Mouse (Mus musculus) layer of hippocampus, postnatal 25 days (tissue): Measurements from ENCODE around the gene Xpr1. TPM values are rescaled to one million over a fixed set of nuclear protein-coding genes. Genes with fewer than 3 reads are reported as not detected.

Experiments
- DNase-seq, 2 experiments: peaks; one replicate each; pipeline ENCODE4 v3.0.0; 2022; ENCODE audit warnings: mixed read lengths in 2 of 2, low spot score in 1 of 2; ENCODE audit errors: extremely low spot score in 1 of 2
- total RNA-seq, 2 experiments: library from RNA; stranded (reverse); gene quantifications; 2 replicates each; pipeline ENCODE4 v1.2.3; 2021

The Xpr1 gene
- total RNA-seq, 2 experiments from 2014 or later, result 82.5 to 91.5 TPM

- DNase-seq, result no peak
Measured at GRCm38 (mm10) chr1:155254309-155254708, 162.9 kb downstream of the Xpr1 start.

DNA sequence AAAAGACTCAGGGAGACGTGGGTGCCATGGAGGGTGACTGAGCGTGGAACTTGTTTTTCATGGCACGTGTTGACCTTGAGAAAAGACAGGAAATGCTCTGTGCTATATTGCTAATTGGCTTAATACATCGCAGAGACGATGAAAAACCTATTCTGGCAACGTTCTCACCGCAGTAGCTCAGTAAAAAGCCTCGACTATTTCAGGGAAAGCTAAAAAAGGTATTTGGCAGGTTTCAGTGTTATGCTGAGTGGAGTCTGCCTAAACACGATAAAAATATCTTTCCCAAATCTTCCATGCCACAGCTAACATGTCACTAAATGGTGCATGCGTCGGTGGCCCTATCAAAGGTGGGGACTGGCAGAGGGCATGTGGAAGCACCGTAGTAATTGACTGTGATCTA is 164.1 kb downstream of the Xpr1 start:
- no peak for DNase-seq

GRCm38 (mm10) chr1:155252631-155253121 is 164.5 kb downstream of the Xpr1 start:
- DNase-seq, result peak in 1 of 2 experiments; percentile 6

GRCm38 (mm10) chr1:155251596-155251995 is 165.6 kb downstream of the Xpr1 start:
- DNase-seq, result peak in 1 of 2 experiments; percentile 3

DNA sequence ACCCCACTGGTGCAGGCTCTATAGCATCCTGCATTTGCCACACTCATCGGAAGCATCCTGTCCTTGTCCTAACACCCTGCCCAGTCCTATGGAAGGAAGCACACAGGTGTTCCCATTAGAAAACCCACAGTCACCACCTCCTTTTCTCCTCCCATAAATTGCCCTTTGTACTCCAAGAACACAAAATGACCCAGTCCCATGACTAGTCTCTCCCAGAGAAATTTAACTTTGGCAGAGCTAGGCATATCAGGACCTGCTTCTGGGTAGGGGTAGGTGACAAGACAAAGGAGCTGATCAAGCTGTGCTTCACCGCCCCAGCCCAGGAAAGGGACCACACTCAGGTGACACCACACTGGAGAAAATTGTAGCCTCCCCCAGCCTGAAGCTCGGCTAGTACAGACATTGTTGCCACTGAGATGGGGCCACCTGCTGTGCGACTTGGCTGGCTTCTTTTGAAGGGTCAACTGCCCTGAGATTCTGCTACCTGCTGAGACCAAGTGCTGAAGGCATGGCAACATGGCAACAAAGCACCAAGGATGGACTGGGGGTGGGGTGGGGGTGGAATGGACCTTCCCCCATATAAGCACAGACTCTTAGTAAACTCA is 166.6 kb downstream of the Xpr1 start:
- DNase-seq, result peak in 1 of 2 experiments; percentile 5

- DNase-seq, result peak in 1 of 2 experiments; percentile 2
Measured at GRCm38 (mm10) chr1:155249896-155250295, 167.3 kb downstream of the Xpr1 start.

DNA sequence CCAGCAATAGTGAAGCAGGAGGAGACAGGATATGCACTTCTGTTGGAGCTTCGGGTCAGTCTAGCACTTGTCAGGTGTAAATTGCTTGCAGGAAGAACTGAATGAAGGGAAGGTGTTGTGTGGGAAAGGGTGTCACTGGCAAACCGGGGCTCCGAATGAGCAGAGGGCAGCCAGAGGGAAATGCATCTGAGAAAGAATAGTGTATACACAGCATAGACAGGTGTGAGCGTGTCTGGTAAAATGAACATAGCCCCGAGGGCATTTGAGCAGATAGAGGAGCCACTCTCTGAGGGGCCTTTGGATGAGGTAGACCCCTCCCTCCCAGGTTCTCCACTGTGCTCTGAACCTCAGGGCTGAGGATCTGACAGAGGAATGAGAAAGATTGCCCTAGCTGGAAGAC is 169.2 kb downstream of the Xpr1 start:
- DNase-seq, result no peak

DNA sequence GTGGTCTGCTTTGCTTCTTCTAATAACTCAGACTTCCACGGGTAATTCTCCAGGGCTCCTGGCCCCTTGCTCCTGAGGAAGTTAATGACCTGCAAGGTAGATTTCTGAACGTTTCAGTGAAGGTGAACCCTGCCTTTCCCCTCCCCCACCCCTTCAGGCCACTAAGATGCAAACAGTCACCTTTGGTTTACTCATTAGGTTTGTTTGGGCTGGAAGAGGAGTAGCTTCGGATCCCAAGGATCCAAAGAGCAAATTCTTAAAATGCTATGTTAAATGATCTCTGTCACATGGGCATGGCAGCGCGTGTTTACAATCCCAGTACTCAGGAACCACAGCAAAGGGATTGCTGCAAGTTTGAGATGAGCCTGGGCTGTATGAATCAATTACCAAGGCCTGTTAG is 169.8 kb downstream of the Xpr1 start:
- DNase-seq, result no peak

- DNase-seq, result peak in 1 of 2 experiments; percentile 3
Measured at GRCm38 (mm10) chr1:155245516-155245915, 171.7 kb downstream of the Xpr1 start.

DNA sequence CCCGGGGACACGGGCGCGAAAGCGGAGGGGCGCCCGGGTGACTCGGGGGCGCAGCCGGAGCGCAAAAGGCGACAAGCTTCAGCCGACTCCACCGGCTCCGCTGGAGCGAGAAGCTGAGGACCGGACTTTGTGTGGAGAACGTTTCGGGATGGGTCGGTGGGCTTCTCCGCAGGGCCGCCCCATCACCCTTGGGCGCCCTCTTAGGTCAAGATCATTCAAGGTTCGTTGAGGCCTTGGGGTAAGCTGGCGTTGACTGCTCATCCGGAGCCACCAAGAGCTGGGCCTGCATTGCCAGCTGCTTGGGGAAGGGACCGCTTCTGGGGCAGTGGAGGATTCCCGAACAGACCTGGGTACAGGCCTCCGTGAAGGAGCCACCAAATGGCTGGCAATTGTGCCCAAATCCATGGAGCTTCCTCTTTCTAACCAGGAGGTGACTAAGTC is 172.4 kb downstream of the Xpr1 start:
- no peak for DNase-seq

- DNase-seq, result peak in 1 of 2 experiments; percentile 14
Measured at GRCm38 (mm10) chr1:155243797-155244770, 173.1 kb downstream of the Xpr1 start, which contains the start of gene BC034090. Gene BC034090 (minus strand): TSS chr1:155244444.

- no peak for DNase-seq
Measured at GRCm38 (mm10) chr1:155242488-155242745, 174.8 kb downstream of the Xpr1 start.

GRCm38 (mm10) chr1:155241701-155242487 is 175.3 kb downstream of the Xpr1 start:
- DNase-seq, result no peak

GRCm38 (mm10) chr1:155239962-155240717 is 177.1 kb downstream of the Xpr1 start:
- DNase-seq, result no peak

GRCm38 (mm10) chr1:155239169-155239568 is 178.0 kb downstream of the Xpr1 start:
- no peak for DNase-seq

- DNase-seq, result no peak
Measured at GRCm38 (mm10) chr1:155238126-155238525, 179.1 kb downstream of the Xpr1 start.

- DNase-seq, result no peak
Measured at GRCm38 (mm10) chr1:155237390-155237789, 179.8 kb downstream of the Xpr1 start.

- no peak for DNase-seq
Measured at GRCm38 (mm10) chr1:155236306-155237024, 180.8 kb downstream of the Xpr1 start.

DNA sequence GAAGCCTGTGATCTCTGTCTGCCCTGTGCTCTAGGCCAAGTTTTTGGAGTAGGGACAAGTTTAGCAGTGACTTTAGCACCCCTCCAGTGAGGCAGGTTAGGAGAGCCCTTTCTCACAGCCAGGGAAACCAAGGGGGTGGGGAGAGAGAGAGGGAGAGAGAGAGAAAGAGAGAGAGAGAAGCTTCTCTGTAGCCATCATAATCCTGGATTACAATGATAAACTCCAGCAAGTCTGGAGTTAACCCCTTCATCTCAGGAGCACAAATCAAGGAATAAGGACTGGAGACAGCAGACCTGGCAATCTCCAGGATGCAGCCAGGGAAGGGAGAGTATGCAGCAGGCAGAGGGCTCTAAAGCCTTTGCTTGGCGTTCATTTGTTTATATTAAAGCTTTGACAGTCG is 181.6 kb downstream of the Xpr1 start:
- DNase-seq, result no peak
